Mouse (Mus musculus) G1E (cell line): ENCODE data around the gene Bcas2.

Experiments
- CTCF ChIP-seq: IDR thresholded peaks from 2 replicates; pipeline ENCODE4 v1.5.1; 2012; ENCODE audit warnings: low read depth, low read length, inconsistent platforms, mixed read lengths
- GATA1 ChIP-seq: IDR thresholded peaks from 2 replicates; pipeline ENCODE4 v1.6.1; 2012; ENCODE audit warnings: borderline replicate concordance, low read length, inconsistent platforms, mixed read lengths
- GATA2 ChIP-seq: IDR thresholded peaks from 2 replicates; pipeline ENCODE4 v1.6.1; 2012; ENCODE audit warnings: low read depth, low read length, inconsistent platforms, borderline replicate concordance
- POLR2AphosphoS5 ChIP-seq: IDR thresholded peaks from 2 replicates; pipeline ENCODE4 v1.6.1; 2012; ENCODE audit warnings: low read depth, low read length, inconsistent platforms; ENCODE audit not compliant: insufficient replicate concordance
- TAL1 ChIP-seq: conservative IDR thresholded peaks from 2 replicates; pipeline ENCODE4 v1.6.1; 2012; ENCODE audit warnings: low read depth, low read length, inconsistent platforms, mixed read lengths

DNA sequence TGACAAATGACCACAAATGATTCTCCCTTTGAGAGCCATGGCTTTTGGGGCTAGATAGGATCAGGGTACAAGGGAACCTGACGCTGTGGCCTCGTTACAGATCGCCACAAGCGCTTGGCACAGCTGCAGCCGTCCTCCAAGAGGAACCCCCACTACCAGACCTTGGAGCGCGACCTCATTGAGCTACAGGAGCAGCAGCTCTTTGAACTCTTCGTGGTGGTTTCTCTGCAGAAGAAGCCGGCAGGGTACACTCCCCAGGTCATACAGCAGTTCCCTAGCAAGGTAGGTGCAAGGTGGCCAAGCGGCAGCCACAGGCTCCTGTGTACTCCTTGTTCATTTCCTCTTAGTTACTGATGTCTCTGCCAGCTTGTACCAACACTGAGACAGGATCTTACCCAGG, 22.5 kb upstream of the Bcas2 start:
- no peak for TF ChIP-seq GATA1
- no peak for TF ChIP-seq CTCF
- no peak for TF ChIP-seq GATA2
- no peak for TF ChIP-seq POLR2AphosphoS5
- TF ChIP-seq TAL1 = no peak
